In the genomic region with DNA sequence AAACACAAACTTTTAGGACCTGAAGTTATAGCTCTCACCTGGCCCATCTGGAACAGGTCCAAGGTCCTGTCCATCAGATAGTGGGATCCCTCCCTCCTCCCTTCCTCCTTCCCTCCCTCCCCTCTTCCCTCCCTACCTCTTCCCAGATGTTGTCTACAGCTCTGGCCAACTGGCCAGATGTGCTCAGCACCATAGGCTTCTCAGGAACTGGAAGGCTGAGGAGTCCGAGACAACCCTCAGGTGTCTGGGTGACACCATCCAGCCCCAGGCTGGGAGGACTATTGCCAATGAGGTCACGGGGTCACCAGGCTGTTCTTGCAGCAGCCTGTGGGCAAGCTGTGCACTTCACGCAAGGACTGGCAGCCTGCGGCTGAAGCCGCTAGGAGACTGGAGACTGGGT, we compare ENCODE assay signal across 12 mouse cellular contexts.
A peak's percentile ranks its signal among the peaks of the same experiment; 100 is the strongest.
DNase-seq lines count a peak whose midpoint lies in the region; ATAC-seq lines count a peak whose summit lies in the region.
"Had no signal": no experiment of that assay in that cellular context is flagged by ENCODE, and none has a peak within 500 bp of the region (broad histone marks: within the 10 kb centered on the region; RNA-seq: fewer than 3 reads in every experiment).

No protein-coding gene starts in this region.

- peak overlapping the region; percentile 39; the same call in 1 of the 2 replicates for H3K27ac ChIP-seq in forebrain, embryonic 14.5 days (ENCODE audit: low read depth, low read length)
- H3K27ac ChIP-seq in midbrain, embryonic 14.5 days (replicated peaks; ENCODE audit: low read depth, low read length): 0 out of 2 replicates have a peak overlapping the region, but pooled peaks have one; percentile 17
- H3K27ac ChIP-seq: liver, embryonic 15.5 days had no signal

- no peaks in the 10 kb centered on the region for H3K27me3 ChIP-seq in forebrain, embryonic 14.5 days (replicated peaks; ENCODE audit: control insufficient read depth, insufficient read depth, low read length)
- no peaks in the 10 kb centered on the region for H3K27me3 ChIP-seq in midbrain, embryonic 14.5 days (ENCODE audit: control insufficient read depth, insufficient read depth, low read length)
- H3K27me3 ChIP-seq: CH12.LX had no signal

- no peaks in the 10 kb centered on the region for H3K9me3 ChIP-seq in forebrain, embryonic 14.5 days (replicated peaks; ENCODE audit: control insufficient read depth, low read length)
- no peaks in the 10 kb centered on the region for H3K9me3 ChIP-seq in midbrain, embryonic 14.5 days (ENCODE audit: control insufficient read depth, low read length)
- H3K9me3 ChIP-seq: liver, embryonic 15.5 days had no signal

- H3K4me3 ChIP-seq in forebrain, embryonic 14.5 days (ENCODE audit: low read depth, low read length): no peak overlapping the region
- H3K4me3 ChIP-seq in midbrain, embryonic 14.5 days (replicated peaks; ENCODE audit: low read depth, low read length): no peak overlapping the region
- H3K4me3 ChIP-seq: liver, embryonic 15.5 days had no signal

- no peak overlapping the region for H3K4me2 ChIP-seq in forebrain, embryonic 14.5 days (ENCODE audit: low read length)
- H3K4me2 ChIP-seq in midbrain, embryonic 14.5 days (ENCODE audit: low read length): no peak overlapping the region
- H3K4me2 ChIP-seq: liver, embryonic 15.5 days had no signal

- 67% methylated on average over 5 of the region's 5 CpGs for WGBS in forebrain, embryonic 14.5 days
- WGBS in midbrain, embryonic 14.5 days: 45% methylated on average over 5 of the region's 5 CpGs

- H3K36me3 ChIP-seq in forebrain, embryonic 14.5 days (ENCODE audit: control insufficient read depth, insufficient read depth, low read length): no peaks in the 10 kb centered on the region
- no peaks in the 10 kb centered on the region for H3K36me3 ChIP-seq in midbrain, embryonic 14.5 days (ENCODE audit: control insufficient read depth, insufficient read depth, low read length)
- H3K36me3 ChIP-seq: liver, embryonic 15.5 days had no signal

- no peak for ATAC-seq in forebrain, embryonic 14.5 days
- no peak for ATAC-seq in midbrain, embryonic 14.5 days (ENCODE audit: low FRiP score, low TSS enrichment)
- no peak for ATAC-seq in erythroblast, adult 5-6 weeks (replicated peaks; ENCODE audit: low FRiP score, poor library complexity, severe bottlenecking)

- DNase-seq in heart, adult 18-20 months: peak; percentile 38 to 40
- DNase-seq in heart, adult 9 months (ENCODE audit: low spot score in 2 of 2): no peak
- DNase-seq in lung, postnatal 10 days: peak; percentile 54
- DNase-seq in lung, postnatal 36 days: no peak
- DNase-seq in forebrain, embryonic 14.5 days (ENCODE audit: low spot score): no peak
- no peak for DNase-seq in midbrain, embryonic 14.5 days
- no peak for DNase-seq in ovary, postnatal 36 days (ENCODE audit: low spot score)
- DNase-seq: adrenal gland, adult 2 months; cerebellum, adult 8-10 months had no signal

- no peak overlapping the region for H3K9ac ChIP-seq in forebrain, embryonic 14.5 days (ENCODE audit: low read length)
- no peak overlapping the region for H3K9ac ChIP-seq in midbrain, embryonic 14.5 days (replicated peaks; ENCODE audit: low read length)
- H3K9ac ChIP-seq: liver, embryonic 15.5 days had no signal

- H3K4me1 ChIP-seq in forebrain, embryonic 14.5 days (ENCODE audit: control insufficient read depth, insufficient read depth, low read length): peaks cover 66% of the 10 kb centered on the region
- H3K4me1 ChIP-seq in midbrain, embryonic 14.5 days (ENCODE audit: control insufficient read depth, insufficient read depth, low read length): peaks cover 62% of the 10 kb centered on the region

Comparison
In these comparisons a context has a peak if more than half of its experiments do, and no peak if none do; other contexts are left out.
1. DNase-seq: peak in heart, adult 18-20 months (2 of 2) and lung, postnatal 10 days (single experiment); none in heart, adult 9 months (0 of 2), lung, postnatal 36 days (single experiment), forebrain, embryonic 14.5 days (single experiment), midbrain, embryonic 14.5 days (single experiment) and ovary, postnatal 36 days (single experiment).